Mouse (Mus musculus) adrenal gland, adult 2 months (tissue): ENCODE data around the gene Csnk2b. TPM values are rescaled to one million over a fixed set of nuclear protein-coding genes. Genes with fewer than 3 reads are reported as not detected.

Source experiments
- DNase-seq: peaks from one replicate; pipeline ENCODE4 v3.0.0; 2021
- polyA plus RNA-seq: library from polyadenylated mRNA; depleted of rRNA; stranded (reverse); fragments of >200 nt; gene quantifications from 2 replicates; pipeline ENCODE4 v1.2.3, GENCODE M21; 2012
- total RNA-seq, 2 experiments: library from RNA; stranded (reverse); gene quantifications; 2 replicates each; pipeline ENCODE4 v1.2.3; 2021

Gene Csnk2b
- total and polyA plus RNA-seq, 3 experiments = 212 to 360 (median 337) TPM

- DNase-seq = peak; percentile 99
Observed at GRCm38 (mm10) chr17:35121143-35121799, 582 bp downstream of the Csnk2b start, which contains the start of gene Gpank1. TSS of gene Gpank1 (plus strand) at chr17:35121455.

- DNase-seq = no peak
Observed at GRCm38 (mm10) chr17:35120745-35121142, 1.1 kb downstream of the Csnk2b start.

- DNase-seq = no peak
Observed at GRCm38 (mm10) chr17:35115046-35116019, 6.5 kb downstream of the Csnk2b start, which contains the start of gene Ly6g5b. TSS of gene Ly6g5b (minus strand) at chr17:35115428.

DNA sequence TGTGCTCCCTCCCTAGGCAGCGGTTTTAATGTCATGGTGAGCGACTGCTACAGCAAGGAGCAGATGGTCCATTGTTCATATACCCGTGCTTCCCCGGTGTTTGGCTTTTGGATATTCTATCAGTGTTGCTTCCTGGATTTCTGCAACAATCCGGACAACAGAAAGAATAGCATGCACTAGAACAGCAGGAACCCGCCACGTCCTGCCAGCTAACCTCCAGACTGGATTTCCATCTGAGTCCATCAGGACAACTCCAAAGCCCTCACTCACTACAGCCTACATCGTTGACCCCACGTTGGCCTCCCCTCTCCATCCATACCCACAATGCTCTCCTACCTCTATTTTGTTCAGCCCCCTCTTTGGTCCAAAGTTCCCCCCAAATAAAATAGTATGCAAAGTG is 10.1 kb downstream of the Csnk2b start:
- no peak for DNase-seq

- no peak for DNase-seq
Observed at GRCm38 (mm10) chr17:35108097-35108496, 13.8 kb downstream of the Csnk2b start, which contains the start of gene Ly6g5c. TSS of gene Ly6g5c (plus strand) at chr17:35108279.

DNA sequence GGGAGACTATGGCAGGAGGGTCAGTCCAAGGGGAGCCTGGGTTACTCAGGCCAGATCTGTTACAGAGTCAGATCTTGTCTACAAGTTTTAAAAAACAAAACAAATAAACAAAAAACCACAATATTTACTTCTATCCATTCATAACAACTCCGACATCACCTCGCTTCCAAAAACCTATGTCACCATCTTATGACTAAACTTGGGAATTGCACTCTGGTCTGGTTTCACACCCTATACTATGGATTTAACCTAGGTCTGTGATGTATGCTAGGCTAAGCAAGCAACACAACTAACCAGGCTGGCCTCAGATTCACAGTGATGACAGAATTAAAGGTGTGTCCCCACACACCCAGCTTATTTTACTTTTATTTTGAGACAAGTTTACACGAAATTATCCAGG is 15.3 kb downstream of the Csnk2b start:
- DNase-seq = no peak

DNA sequence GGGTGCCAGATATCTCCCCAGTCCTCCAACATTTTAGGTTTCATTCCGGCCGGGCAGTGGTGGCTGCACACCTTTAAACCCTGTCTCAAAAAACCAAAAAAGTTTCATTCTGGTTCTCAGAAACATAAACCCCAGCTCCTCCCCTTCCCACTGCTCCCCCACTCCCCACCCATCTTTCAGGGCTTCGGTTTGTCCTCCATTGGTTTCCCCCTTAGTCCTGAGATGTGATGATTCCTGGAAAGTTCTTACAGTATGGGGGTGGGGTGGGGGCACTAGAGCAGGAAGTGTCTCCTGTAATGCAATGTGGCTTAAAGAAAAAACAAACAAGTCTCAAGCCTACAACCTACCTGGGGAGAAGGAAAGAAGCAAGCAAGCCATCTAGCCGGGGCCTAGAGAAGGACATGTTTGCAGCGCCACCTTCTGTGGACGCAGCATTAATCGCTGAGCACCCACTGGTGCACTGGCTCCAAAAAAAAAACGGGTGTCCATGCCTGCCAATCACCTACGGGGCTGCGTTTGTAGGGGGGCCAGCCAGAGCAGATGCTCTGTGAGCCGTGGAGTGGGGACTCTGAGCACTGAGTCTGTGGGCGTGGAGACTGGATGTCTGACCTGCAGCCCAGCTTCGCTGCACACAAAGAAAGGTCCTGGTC is 16.0 kb downstream of the Csnk2b start:
- DNase-seq = no peak

GRCm38 (mm10) chr17:35104754-35105153 is 17.1 kb downstream of the Csnk2b start:
- DNase-seq = no peak

DNA sequence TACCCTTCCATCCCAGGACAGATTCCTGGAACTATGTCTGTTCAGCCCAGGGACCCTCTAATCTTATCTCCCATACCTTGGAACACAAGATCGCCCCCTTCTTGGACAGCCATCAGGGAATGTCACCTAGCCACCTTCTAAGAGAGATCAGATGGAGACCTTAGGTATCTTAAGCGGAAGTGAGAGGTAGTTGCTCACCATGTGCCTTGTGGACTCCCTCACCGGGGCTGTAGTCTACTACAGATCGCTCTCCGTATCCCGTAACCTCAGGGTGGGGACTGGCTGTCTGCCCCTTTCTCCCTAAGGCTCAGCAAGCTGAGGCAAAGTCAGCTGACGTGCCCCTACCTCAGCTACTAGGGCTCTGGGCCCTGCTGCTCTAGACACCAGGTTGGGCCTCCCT is 17.8 kb downstream of the Csnk2b start:
- DNase-seq = no peak

GRCm38 (mm10) chr17:35103221-35103690 is 18.6 kb downstream of the Csnk2b start:
- DNase-seq = no peak

GRCm38 (mm10) chr17:35102299-35102698 is 19.6 kb downstream of the Csnk2b start:
- no peak for DNase-seq

GRCm38 (mm10) chr17:35101161-35101560 is 20.7 kb downstream of the Csnk2b start:
- DNase-seq = peak; percentile 51

GRCm38 (mm10) chr17:35100196-35100765 is 21.6 kb downstream of the Csnk2b start:
- no peak for DNase-seq

DNA sequence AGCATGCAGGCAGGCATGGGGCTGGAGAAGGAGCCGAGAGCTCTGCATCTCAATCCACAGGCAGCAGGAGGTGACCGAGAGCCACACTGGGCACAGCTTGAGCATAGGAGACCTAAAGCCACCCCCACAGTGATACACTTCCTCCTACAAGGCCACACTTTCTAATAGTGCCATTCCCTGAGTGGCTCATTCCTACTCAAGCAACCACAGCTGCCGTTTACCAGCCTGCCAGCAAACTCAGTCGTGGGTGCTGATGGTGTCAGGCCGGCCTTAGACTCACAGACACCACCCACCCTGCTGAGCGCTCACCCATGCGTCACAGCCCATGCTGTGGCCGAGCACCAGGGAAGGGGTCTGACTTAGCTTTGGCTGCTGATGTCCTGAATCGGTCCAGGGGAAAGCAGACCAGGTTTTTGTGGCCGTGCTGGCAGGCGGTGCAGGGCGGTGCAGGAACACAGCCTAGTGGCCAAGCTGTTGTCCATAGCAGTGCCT is 24.6 kb downstream of the Csnk2b start:
- DNase-seq = no peak

GRCm38 (mm10) chr17:35096597-35096996 is 25.3 kb downstream of the Csnk2b start:
- no peak for DNase-seq

DNA sequence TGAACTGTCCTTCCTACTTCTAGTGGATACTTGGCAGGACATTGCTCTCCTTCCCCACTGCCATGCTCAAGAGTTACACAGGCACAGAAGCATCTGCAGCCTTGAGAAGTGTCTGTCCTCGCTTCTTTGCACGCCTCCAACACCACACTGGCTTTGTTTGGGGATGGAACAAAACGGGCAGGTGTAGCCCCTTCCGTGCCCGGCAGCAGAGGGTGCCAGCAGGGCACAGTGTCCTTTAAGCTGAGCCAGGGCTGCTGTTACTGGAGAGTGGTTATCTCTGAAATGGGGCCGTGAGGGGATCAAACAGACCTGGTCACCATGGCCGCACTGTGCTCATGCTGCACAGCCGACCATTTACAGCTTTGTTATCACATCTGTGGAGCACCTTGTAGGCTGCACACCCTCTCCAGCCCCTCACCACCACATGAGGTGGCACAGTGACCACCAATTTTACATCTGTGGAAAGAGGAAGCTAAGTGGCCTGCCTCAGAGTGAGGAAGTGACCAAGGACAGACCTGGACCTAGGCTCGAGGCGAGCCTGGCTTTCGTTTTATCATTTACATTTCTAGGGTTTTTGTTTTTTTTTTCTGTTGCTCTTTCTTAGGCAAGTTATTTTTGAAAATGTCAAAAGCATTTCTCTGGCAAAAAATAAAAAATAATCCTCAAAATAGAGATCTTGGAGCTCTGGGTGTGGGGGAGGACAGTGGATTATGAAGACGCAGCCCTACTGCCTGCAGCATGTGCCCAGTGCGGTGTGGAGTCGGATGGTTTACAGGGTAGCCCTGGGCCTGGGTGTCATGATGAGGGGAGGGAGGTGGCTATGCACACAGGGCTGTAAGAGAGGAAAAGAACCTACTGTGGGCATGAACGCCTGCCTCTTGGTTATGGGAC is 27.1 kb downstream of the Csnk2b start:
- DNase-seq = no peak

GRCm38 (mm10) chr17:35092403-35093198 is 29.3 kb downstream of the Csnk2b start:
- DNase-seq = no peak

GRCm38 (mm10) chr17:35090166-35090932 is 31.5 kb downstream of the Csnk2b start:
- peak; percentile 40 for DNase-seq
